Mouse (Mus musculus): ENCODE measurements around the gene Golph3l. TPM values are rescaled to one million over a fixed set of nuclear protein-coding genes. Genes with fewer than 3 reads are reported as not detected.
A peak's percentile ranks its signal among the peaks of the same experiment; 100 is the strongest.
"Not testable (repeated sequence)": the region's sequence is repeated elsewhere in the genome, so short reads cannot be mapped to it uniquely, and the experiment has no call there.

Gene Golph3l
- polyA plus RNA-seq, 1 experiment = 11.8 TPM

DNA sequence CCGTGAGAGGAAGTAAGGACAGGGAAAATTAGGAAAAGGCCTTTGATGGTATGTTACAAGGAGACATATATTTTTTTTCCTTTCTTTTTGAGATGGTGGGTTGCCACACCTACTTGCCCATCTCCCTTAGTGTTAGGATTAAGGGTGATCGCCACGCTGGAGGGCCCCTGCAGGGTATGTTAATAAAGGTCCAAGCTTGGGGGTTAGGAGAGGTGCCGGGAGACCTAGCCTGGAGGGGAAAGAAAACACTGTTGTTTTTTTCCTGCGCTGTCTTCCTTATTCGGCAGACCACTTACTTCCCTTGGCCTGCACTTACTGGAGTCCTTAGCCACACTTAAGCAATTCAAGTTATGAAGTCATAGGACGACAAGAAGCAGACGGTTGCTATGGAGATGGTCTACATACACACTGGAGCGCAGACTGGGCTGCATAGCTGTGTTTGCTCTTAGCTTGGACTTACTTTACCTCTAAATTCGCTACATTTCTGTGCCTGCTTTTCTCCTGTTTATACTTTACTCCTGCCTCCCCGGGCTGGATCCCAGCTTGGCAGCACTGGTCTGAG is 64.8 kb downstream of the Golph3l start:
- H3K4me1 ChIP-seq (ENCODE audit: control insufficient read depth, insufficient read depth, low read length) = peaks cover 8% of the 10 kb centered on the region; the same call in 1 of the 2 replicates
- H3K27ac ChIP-seq (ENCODE audit: control insufficient read depth, insufficient read depth, low read depth, low read length, poor library complexity) = peak overlapping the region; percentile 84

GRCm38 (mm10) chr3:95654371-95654770 is 65.6 kb downstream of the Golph3l start:
- not testable (repeated sequence) for H3K27ac ChIP-seq (ENCODE audit: control insufficient read depth, insufficient read depth, low read depth, low read length, poor library complexity); H3K4me3 ChIP-seq (replicated peaks; ENCODE audit: control insufficient read depth, low read depth, low read length); H3K4me1 ChIP-seq (ENCODE audit: control insufficient read depth, insufficient read depth, low read length)
- WGBS = 78% methylated on average over 3 of the region's 3 CpGs

More for the DNA sequence above, 64.8 kb downstream of the Golph3l start:
- TF ChIP-seq POLR2A (IDR thresholded peaks at IDR 0.05; ENCODE audit: borderline replicate concordance, control insufficient read depth, low read depth, low read length) = no peak
- no peak overlapping the region for H3K4me3 ChIP-seq (replicated peaks; ENCODE audit: control insufficient read depth, low read depth, low read length)
- WGBS = 24% methylated on average over 11 of the region's 11 CpGs

DNA sequence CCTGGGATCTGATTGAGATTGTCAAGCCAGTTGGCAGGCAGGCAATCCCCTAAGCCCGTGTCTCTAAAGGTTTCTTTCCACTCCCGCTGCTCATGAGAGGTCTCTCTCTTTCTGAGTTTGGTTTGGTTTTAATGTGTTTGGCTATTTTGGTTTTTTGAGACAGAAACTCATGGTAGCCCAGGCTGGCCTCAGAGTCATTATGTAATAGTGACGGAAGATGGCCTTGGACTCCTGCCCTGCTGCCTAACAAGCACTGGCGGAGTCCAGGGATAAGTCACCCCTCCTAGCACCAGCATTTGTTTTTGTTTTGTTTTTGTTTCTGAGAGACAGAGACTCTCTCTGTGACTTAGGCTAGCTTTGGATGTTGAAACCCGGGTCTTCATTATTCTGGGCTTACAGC is 66.7 kb downstream of the Golph3l start:
- Histone ChIP-seq H3K4me3 (replicated peaks; ENCODE audit: control insufficient read depth, low read depth, low read length) (no peak overlapping the region), H3K4me1 (ENCODE audit: control insufficient read depth, insufficient read depth, low read length) (peaks cover 8% of the 10 kb centered on the region; the same call in 1 of the 2 replicates), H3K27ac (ENCODE audit: control insufficient read depth, insufficient read depth, low read depth, low read length, poor library complexity) (no peak overlapping the region)
- WGBS = 87% methylated on average over 5 of the region's 5 CpGs
- TF ChIP-seq CTCF (IDR thresholded peaks at IDR 0.05; ENCODE audit: control insufficient read depth, insufficient read depth, low read length) (no peak), POLR2A (IDR thresholded peaks at IDR 0.05; ENCODE audit: borderline replicate concordance, control insufficient read depth, low read depth, low read length) (no peak)

DNA sequence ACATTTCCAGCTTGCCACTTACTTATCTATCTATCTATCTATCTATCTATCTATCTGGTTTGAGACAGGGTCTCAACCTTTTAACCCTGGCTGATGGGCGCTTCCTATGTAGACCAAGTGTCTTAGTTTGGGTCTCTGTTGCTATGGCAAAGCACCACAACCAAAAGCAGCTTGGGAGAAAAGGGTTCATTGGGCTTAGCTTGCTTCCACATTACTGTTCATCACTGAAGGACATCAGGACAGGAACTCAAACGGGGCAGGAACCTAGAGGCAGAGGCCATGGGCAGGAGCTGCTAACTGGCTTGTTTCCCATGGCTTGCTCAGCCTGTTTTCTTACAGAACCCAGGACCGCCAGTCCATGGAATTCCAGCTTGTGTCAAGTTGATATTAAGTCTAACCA is 68.4 kb downstream of the Golph3l start:
- Histone ChIP-seq H3K27ac (ENCODE audit: control insufficient read depth, insufficient read depth, low read depth, low read length, poor library complexity) (peak overlapping the region; percentile 30; the same call in 1 of the 2 replicates), H3K4me3 (replicated peaks; ENCODE audit: control insufficient read depth, low read depth, low read length) (no peak overlapping the region), H3K4me1 (ENCODE audit: control insufficient read depth, insufficient read depth, low read length) (peaks cover 7% of the 10 kb centered on the region; the same call in 1 of the 2 replicates)
- 67% methylated on average over 3 of the region's 3 CpGs for WGBS
- TF ChIP-seq CTCF (IDR thresholded peaks at IDR 0.05; ENCODE audit: control insufficient read depth, insufficient read depth, low read length) = no peak
- TF ChIP-seq POLR2A (IDR thresholded peaks at IDR 0.05; ENCODE audit: borderline replicate concordance, control insufficient read depth, low read depth, low read length) = no peak

DNA sequence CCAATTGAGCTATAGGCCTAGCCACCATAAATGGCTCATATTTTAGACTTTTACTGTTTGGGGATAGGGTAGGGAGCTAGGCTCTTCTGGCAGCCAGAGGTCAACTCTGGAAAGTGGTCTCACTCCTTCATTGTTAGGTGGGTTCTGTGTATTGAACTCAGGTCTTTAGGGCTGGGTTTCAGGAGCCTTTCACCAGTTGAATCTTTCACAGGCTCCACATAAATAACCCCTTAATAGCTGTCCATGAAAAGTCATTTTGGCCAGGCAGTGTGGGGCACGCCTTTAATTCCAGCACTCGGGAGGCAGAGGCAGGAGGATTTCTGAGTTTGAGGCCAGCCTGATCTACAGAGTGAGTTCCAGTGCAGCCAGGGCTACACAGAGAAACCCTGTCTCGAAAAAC is 69.0 kb downstream of the Golph3l start:
- Histone ChIP-seq H3K4me1 (ENCODE audit: control insufficient read depth, insufficient read depth, low read length) (peaks cover 4% of the 10 kb centered on the region; the same call in 1 of the 2 replicates), H3K4me3 (replicated peaks; ENCODE audit: control insufficient read depth, low read depth, low read length) (no peak overlapping the region), H3K27ac (ENCODE audit: control insufficient read depth, insufficient read depth, low read depth, low read length, poor library complexity) (peak overlapping the region; percentile 60; the same call in 1 of the 2 replicates)
- TF ChIP-seq POLR2A (IDR thresholded peaks at IDR 0.05; ENCODE audit: borderline replicate concordance, control insufficient read depth, low read depth, low read length) = no peak
- TF ChIP-seq CTCF (IDR thresholded peaks at IDR 0.05; ENCODE audit: control insufficient read depth, insufficient read depth, low read length) = no peak
- WGBS = 74% methylated on average over 3 of the region's 3 CpGs

GRCm38 (mm10) chr3:95658236-95658867 is 69.6 kb downstream of the Golph3l start, which contains the start of gene Mcl1:
Mcl1 (plus strand) TSS chr3:95658788.
- H3K27ac ChIP-seq (ENCODE audit: control insufficient read depth, insufficient read depth, low read depth, low read length, poor library complexity) = peak within 1 kb of the TSS; percentile 100
- peak within 1 kb of the TSS; percentile 78 for H3K4me3 ChIP-seq (replicated peaks; ENCODE audit: control insufficient read depth, low read depth, low read length)
- H3K4me1 ChIP-seq (ENCODE audit: control insufficient read depth, insufficient read depth, low read length) = peaks cover 4% of the 10 kb centered on the region; the same call in 1 of the 2 replicates
- WGBS = under 1% methylated on average over 43 of the region's 43 CpGs
- TF ChIP-seq POLR2A (IDR thresholded peaks at IDR 0.05; ENCODE audit: borderline replicate concordance, control insufficient read depth, low read depth, low read length) (peak; percentile 100), CTCF (IDR thresholded peaks at IDR 0.05; ENCODE audit: control insufficient read depth, insufficient read depth, low read length) (no peak)

- H3K27ac ChIP-seq (ENCODE audit: control insufficient read depth, insufficient read depth, low read depth, low read length, poor library complexity) = peak overlapping the region; percentile 100
- H3K4me1 ChIP-seq (ENCODE audit: control insufficient read depth, insufficient read depth, low read length) = peaks cover 6% of the 10 kb centered on the region
- TF ChIP-seq CTCF (IDR thresholded peaks at IDR 0.05; ENCODE audit: control insufficient read depth, insufficient read depth, low read length) (no peak), POLR2A (IDR thresholded peaks at IDR 0.05; ENCODE audit: borderline replicate concordance, control insufficient read depth, low read depth, low read length) (peak; percentile 36; the same call in 1 of the 2 replicates)
- peak overlapping the region; percentile 78 for H3K4me3 ChIP-seq (replicated peaks; ENCODE audit: control insufficient read depth, low read depth, low read length)
- WGBS = under 1% methylated on average over 99 of the region's 113 CpGs
These were observed 70.4 kb downstream of the Golph3l start for GRCm38 (mm10) chr3:95658868-95659712.

GRCm38 (mm10) chr3:95659948-95660347 is 71.2 kb downstream of the Golph3l start:
- 1% methylated on average over 8 of the region's 8 CpGs for WGBS

More at GRCm38 (mm10) chr3:95659948-95660347, 71.2 kb downstream of the Golph3l start:
- Histone ChIP-seq H3K27ac (ENCODE audit: control insufficient read depth, insufficient read depth, low read depth, low read length, poor library complexity) (peak overlapping the region; percentile 100; the same call in 1 of the 2 replicates), H3K4me1 (ENCODE audit: control insufficient read depth, insufficient read depth, low read length) (peaks cover 7% of the 10 kb centered on the region), H3K4me3 (replicated peaks; ENCODE audit: control insufficient read depth, low read depth, low read length) (peak overlapping the region; percentile 78)
- TF ChIP-seq CTCF (IDR thresholded peaks at IDR 0.05; ENCODE audit: control insufficient read depth, insufficient read depth, low read length) (no peak), POLR2A (IDR thresholded peaks at IDR 0.05; ENCODE audit: borderline replicate concordance, control insufficient read depth, low read depth, low read length) (no peak)
